Comparison of ENCODE assay signal across 15 mouse cellular contexts in the genomic region with DNA sequence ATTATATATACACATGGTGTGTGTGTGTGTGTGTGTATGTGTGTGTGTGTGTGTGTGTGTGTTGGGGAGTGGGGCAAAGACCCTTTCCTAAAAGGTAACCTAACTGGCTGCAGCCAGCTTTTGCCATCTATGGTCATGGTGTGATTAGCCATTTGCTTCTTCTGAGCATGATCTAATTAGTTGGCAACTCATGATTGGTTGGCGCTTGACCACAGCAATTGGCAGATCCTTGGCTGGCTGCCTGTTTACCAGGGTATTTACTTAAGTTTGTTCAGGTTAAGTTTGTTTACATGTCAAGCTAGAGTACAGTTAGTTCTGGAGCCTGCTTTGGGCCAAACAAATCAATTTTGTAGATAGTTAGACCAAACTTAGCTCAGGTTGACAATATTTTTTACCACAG.
"Had no signal": no experiment of that assay in that cellular context is flagged by ENCODE, and none has a peak within 500 bp of the region (broad histone marks: within the 10 kb centered on the region; RNA-seq: fewer than 3 reads in every experiment).

No protein-coding gene starts in this region.

- H3K27ac ChIP-seq: kidney, postnatal 0 days; limb, embryonic 13.5 days; liver, embryonic 14.5 days; lung, embryonic 15.5 days; midbrain, embryonic 10.5 days; midbrain, embryonic 15.5 days; neural tube, embryonic 13.5 days had no signal

- H3K4me3 ChIP-seq: limb, embryonic 13.5 days; lung, embryonic 15.5 days; midbrain, embryonic 10.5 days; midbrain, embryonic 15.5 days; neural tube, embryonic 13.5 days had no signal

- DNase-seq: kidney, postnatal 4 days; left cerebral cortex, postnatal 4 days; lung, postnatal 14 days; retina, postnatal 1 day; right cerebral cortex, postnatal 4 days; spleen, adult 18-20 months; thymus, adult 18-20 months; thymus, postnatal 14 days had no signal
